Mouse (Mus musculus): ENCODE measurements around the gene Cadm2.

Cadm2 gene

GRCm38 (mm10) chr16:67509079-67509478 lies 111.6 kb downstream of the Cadm2 start:
- no peak for DNase-seq (ENCODE audit: low spot score in 2 of 2)

GRCm38 (mm10) chr16:67482542-67482941 lies 138.2 kb downstream of the Cadm2 start:
- no peak for DNase-seq (ENCODE audit: low spot score in 2 of 2)

GRCm38 (mm10) chr16:67467041-67467440 lies 153.7 kb downstream of the Cadm2 start:
- DNase-seq (ENCODE audit: low spot score in 2 of 2) = no peak

GRCm38 (mm10) chr16:67436301-67436700 lies 184.4 kb downstream of the Cadm2 start:
- DNase-seq (ENCODE audit: low spot score in 2 of 2) = no peak

GRCm38 (mm10) chr16:67425371-67425770 lies 195.3 kb downstream of the Cadm2 start:
- DNase-seq (ENCODE audit: low spot score in 2 of 2) = no peak

GRCm38 (mm10) chr16:67410926-67411325 lies 209.8 kb downstream of the Cadm2 start:
- no peak for DNase-seq (ENCODE audit: low spot score in 2 of 2)

- DNase-seq (ENCODE audit: low spot score in 2 of 2) = no peak
Measured at GRCm38 (mm10) chr16:67410482-67410881, 210.2 kb downstream of the Cadm2 start.

GRCm38 (mm10) chr16:67367745-67368144 lies 253.0 kb downstream of the Cadm2 start:
- no peak for DNase-seq (ENCODE audit: low spot score in 2 of 2)

- DNase-seq (ENCODE audit: low spot score in 2 of 2) = no peak
Measured at GRCm38 (mm10) chr16:67348011-67348410, 272.7 kb downstream of the Cadm2 start.

GRCm38 (mm10) chr16:67347561-67347960 lies 273.1 kb downstream of the Cadm2 start:
- DNase-seq (ENCODE audit: low spot score in 2 of 2) = no peak

- no peak for DNase-seq (ENCODE audit: low spot score in 2 of 2)
Measured at GRCm38 (mm10) chr16:67346621-67347290, 274.0 kb downstream of the Cadm2 start.

GRCm38 (mm10) chr16:67344194-67344593 lies 276.5 kb downstream of the Cadm2 start:
- no peak for DNase-seq (ENCODE audit: low spot score in 2 of 2)

- DNase-seq (ENCODE audit: low spot score in 2 of 2) = no peak
Measured at GRCm38 (mm10) chr16:67311033-67311432, 309.7 kb downstream of the Cadm2 start.

GRCm38 (mm10) chr16:67284664-67285063 lies 336.0 kb downstream of the Cadm2 start:
- no peak for DNase-seq (ENCODE audit: low spot score in 2 of 2)

- DNase-seq (ENCODE audit: low spot score in 2 of 2) = no peak
Measured at GRCm38 (mm10) chr16:67243598-67243997, 377.1 kb downstream of the Cadm2 start.

GRCm38 (mm10) chr16:67234862-67235261 lies 385.8 kb downstream of the Cadm2 start:
- no peak for DNase-seq (ENCODE audit: low spot score in 2 of 2)

- DNase-seq (ENCODE audit: low spot score in 2 of 2) = no peak
Measured at GRCm38 (mm10) chr16:67226696-67227095, 394.0 kb downstream of the Cadm2 start.

- DNase-seq (ENCODE audit: low spot score in 2 of 2) = no peak
Measured at GRCm38 (mm10) chr16:67203329-67203728, 417.4 kb downstream of the Cadm2 start.

- DNase-seq (ENCODE audit: low spot score in 2 of 2) = no peak
Measured at GRCm38 (mm10) chr16:67192852-67193415, 427.8 kb downstream of the Cadm2 start.

GRCm38 (mm10) chr16:67192395-67192794 lies 428.3 kb downstream of the Cadm2 start:
- no peak for DNase-seq (ENCODE audit: low spot score in 2 of 2)

- no peak for DNase-seq (ENCODE audit: low spot score in 2 of 2)
Measured at GRCm38 (mm10) chr16:67186322-67186721, 434.4 kb downstream of the Cadm2 start.

GRCm38 (mm10) chr16:67182958-67183357 lies 437.8 kb downstream of the Cadm2 start:
- DNase-seq (ENCODE audit: low spot score in 2 of 2) = no peak

- DNase-seq (ENCODE audit: low spot score in 2 of 2) = no peak
Measured at GRCm38 (mm10) chr16:67175386-67175785, 445.3 kb downstream of the Cadm2 start.
